Mouse (Mus musculus) hindbrain, embryonic 11.5 days (tissue): ENCODE measurements around the gene Phf11a. TPM values are rescaled to one million over a fixed set of nuclear protein-coding genes. Genes with fewer than 3 reads are reported as not detected.
"Not testable (repeated sequence)": the region's sequence is repeated elsewhere in the genome, so short reads cannot be mapped to it uniquely, and the experiment has no call there.

Source experiments
- ATAC-seq: fragments of 200-750 bp; cut with Nextera tagmentation; 2 replicates; pipeline ENCODE4 v1.8.0; 2017; ENCODE audit warnings: mild to moderate bottlenecking, moderate TSS enrichment, moderate library complexity; ENCODE audit not compliant: low FRiP score
- DNase-seq: peaks from one replicate; pipeline ENCODE4 v3.0.0-alpha.2; 2015; ENCODE audit warnings: low spot score
- H3K27ac ChIP-seq: fragments of 300-500 bp; sonication (generic); 2 replicates; pipeline ENCODE4 v1.5.1; 2014; ENCODE audit warnings: mild to moderate bottlenecking, low read depth, low read length
- H3K27me3 ChIP-seq: fragments of 300-500 bp; sonication (generic); 2 replicates; pipeline ENCODE4 v1.6.1; 2014; ENCODE audit warnings: mild to moderate bottlenecking, low read length, moderate library complexity, mixed read lengths; ENCODE audit not compliant: control insufficient read depth, insufficient read depth
- H3K36me3 ChIP-seq: fragments of 300-500 bp; sonication (generic); 2 replicates; pipeline ENCODE4 v1.6.1; 2014; ENCODE audit warnings: mild to moderate bottlenecking, low read length, moderate library complexity, mixed read lengths; ENCODE audit not compliant: control insufficient read depth, insufficient read depth
- H3K4me1 ChIP-seq: fragments of 300-500 bp; sonication (generic); replicated peaks from 2 replicates; pipeline ENCODE4 v1.6.1; 2014; ENCODE audit warnings: low read length, mixed read lengths; ENCODE audit not compliant: control insufficient read depth, insufficient read depth
- H3K4me2 ChIP-seq: fragments of 300-500 bp; sonication (generic); replicated peaks from 2 replicates; pipeline ENCODE4 v1.6.1; 2014; ENCODE audit warnings: mild to moderate bottlenecking, low read depth, low read length
- H3K4me3 ChIP-seq: fragments of 300-500 bp; sonication (generic); 2 replicates; pipeline ENCODE4 v1.5.1; 2014; ENCODE audit warnings: low read depth, low read length
- H3K9ac ChIP-seq: fragments of 300-500 bp; sonication (generic); 2 replicates; pipeline ENCODE4 v1.6.1; 2014; ENCODE audit warnings: low read depth, low read length
- H3K9me3 ChIP-seq: fragments of 300-500 bp; sonication (generic); 2 replicates; pipeline ENCODE4 v1.6.1; 2016; ENCODE audit warnings: low read length; ENCODE audit not compliant: control insufficient read depth
- WGBS: fragments of 180-500 bp; shearing (Covaris S2); extraction: QIAGEN DNeasy Blood & Tissue Kit; methylation state at CpG from one replicate; pipeline ENCODE4 v1.1.7; 2014; 5-methylcytosine and 5-hydroxymethylcytosine counted together
- polyA plus RNA-seq: library from polyadenylated mRNA; unstranded; fragments of >200 nt; fragmentation: Nextera tagmentation; extraction: Ambion mirVana; gene quantifications from 2 replicates; pipeline ENCODE4 v1.2.1, GENCODE M21; 2014

Gene Phf11a
- polyA plus RNA-seq, 1 experiment from 2014 or later: not detected

- Histone ChIP-seq H3K9ac (no peak within 1 kb of the TSS), H3K27me3 (no peaks in the 10 kb centered on the region), H3K4me3 (no peak within 1 kb of the TSS), H3K4me2 (no peak within 1 kb of the TSS), H3K9me3 (no peaks in the 10 kb centered on the region), H3K27ac (no peak within 1 kb of the TSS), H3K36me3 (no peaks in the 10 kb centered on the region), H3K4me1 (no peaks in the 10 kb centered on the region)
- DNase-seq (no peak), ATAC-seq (no peak)
- 78% methylated on average over 3 of the region's 3 CpGs for WGBS
These were observed 37.3 kb downstream of the Phf11a start, which contains the start of gene Gm6904 for GRCm38 (mm10) chr14:59260056-59260455. Gene Gm6904 (minus strand): TSS chr14:59260216.

GRCm38 (mm10) chr14:59255861-59256260 lies 41.5 kb downstream of the Phf11a start:
- ATAC-seq, DNase-seq, H3K4me2 ChIP-seq, H3K4me1 ChIP-seq, H3K36me3 ChIP-seq, H3K9me3 ChIP-seq, H3K27me3 ChIP-seq, H3K4me3 ChIP-seq, H3K9ac ChIP-seq, H3K27ac ChIP-seq: not testable (repeated sequence)
- 89% methylated on average over 1 of the region's 1 CpGs for WGBS

- not testable (repeated sequence) for H3K9me3 ChIP-seq, H3K4me2 ChIP-seq, DNase-seq, H3K27ac ChIP-seq, H3K4me1 ChIP-seq, H3K27me3 ChIP-seq, H3K4me3 ChIP-seq, H3K9ac ChIP-seq, ATAC-seq, H3K36me3 ChIP-seq
- 68% methylated on average over 5 of the region's 5 CpGs for WGBS
These were observed 47.0 kb downstream of the Phf11a start for GRCm38 (mm10) chr14:59250350-59250749.

GRCm38 (mm10) chr14:59233635-59234034 lies 63.7 kb downstream of the Phf11a start:
- H3K4me1 ChIP-seq: no peaks in the 10 kb centered on the region
- DNase-seq (no peak), ATAC-seq (no peak)
- H3K36me3 ChIP-seq: peaks cover 16% of the 10 kb centered on the region; the same call in 1 of the 2 replicates
- no peak overlapping the region for H3K4me3 ChIP-seq
- 93% methylated on average over 9 of the region's 9 CpGs for WGBS
- H3K9me3 ChIP-seq: no peaks in the 10 kb centered on the region
- no peak overlapping the region for H3K27ac ChIP-seq
- H3K27me3 ChIP-seq: no peaks in the 10 kb centered on the region
- H3K4me2 ChIP-seq: no peak overlapping the region
- H3K9ac ChIP-seq: no peak overlapping the region

GRCm38 (mm10) chr14:59232003-59232402 lies 65.3 kb downstream of the Phf11a start:
- no peaks in the 10 kb centered on the region for H3K9me3 ChIP-seq
- no peaks in the 10 kb centered on the region for H3K4me1 ChIP-seq
- DNase-seq (no peak), ATAC-seq (no peak)
- H3K4me3 ChIP-seq: no peak overlapping the region
- no peak overlapping the region for H3K9ac ChIP-seq
- H3K4me2 ChIP-seq: no peak overlapping the region
- 73% methylated on average over 5 of the region's 5 CpGs for WGBS
- H3K36me3 ChIP-seq: peaks cover 18% of the 10 kb centered on the region; the same call in 1 of the 2 replicates
- H3K27ac ChIP-seq: no peak overlapping the region
- H3K27me3 ChIP-seq: no peaks in the 10 kb centered on the region

- no peak overlapping the region for H3K4me2 ChIP-seq
- no peaks in the 10 kb centered on the region for H3K4me1 ChIP-seq
- WGBS: 92% methylated on average over 21 of the region's 21 CpGs
- no peaks in the 10 kb centered on the region for H3K27me3 ChIP-seq
- H3K9ac ChIP-seq: no peak overlapping the region
- ATAC-seq (no peak), DNase-seq (no peak)
- peaks cover 16% of the 10 kb centered on the region; the same call in 1 of the 2 replicates for H3K36me3 ChIP-seq
- H3K4me3 ChIP-seq: no peak overlapping the region
- no peak overlapping the region for H3K27ac ChIP-seq
- H3K9me3 ChIP-seq: no peaks in the 10 kb centered on the region
These were observed 66.9 kb downstream of the Phf11a start for GRCm38 (mm10) chr14:59230331-59230966.

- DNase-seq (no peak), ATAC-seq (no peak)
- 92% methylated on average over 3 of the region's 3 CpGs for WGBS
- H3K4me1 ChIP-seq: no peaks in the 10 kb centered on the region
- H3K27ac ChIP-seq: no peak overlapping the region
- H3K4me2 ChIP-seq: no peak overlapping the region
- no peak overlapping the region for H3K9ac ChIP-seq
- H3K36me3 ChIP-seq: peaks cover 16% of the 10 kb centered on the region; the same call in 1 of the 2 replicates
- no peak overlapping the region for H3K4me3 ChIP-seq
- H3K27me3 ChIP-seq: no peaks in the 10 kb centered on the region
- no peaks in the 10 kb centered on the region for H3K9me3 ChIP-seq
These were observed 67.5 kb downstream of the Phf11a start for GRCm38 (mm10) chr14:59229822-59230221.

Other genes starting within 250 kb of the Phf11a start
- gene 1700129C05Rik, start 154.6 kb downstream of the Phf11a start, polyA plus RNA-seq: not detected in 2 replicates
- not detected in 2 replicates for gene Gm5142, start 118.8 kb downstream of the Phf11a start, polyA plus RNA-seq
- gene Rcbtb1, start 96.3 kb downstream of the Phf11a start, polyA plus RNA-seq: 103 and 107 TPM in 2 replicates
- gene Gm6904, start 37.3 kb downstream of the Phf11a start, polyA plus RNA-seq: 0.17 TPM in 1 of 2 replicates, not detected in the other
- gene Phf11b, start 43.8 kb upstream of the Phf11a start, polyA plus RNA-seq: 0.15 and 0.48 TPM in 2 replicates
- gene Phf11d, start 67.9 kb upstream of the Phf11a start, polyA plus RNA-seq: 0.15 and 0.32 TPM in 2 replicates
- gene Phf11c, start 97.9 kb upstream of the Phf11a start, polyA plus RNA-seq: 0.77 and 0.81 TPM in 2 replicates
- 9.8 and 10.6 TPM in 2 replicates for gene Setdb2, start 143.4 kb upstream of the Phf11a start, polyA plus RNA-seq
- 47.0 and 47.7 TPM in 2 replicates for gene Cab39l, start 143.4 kb upstream of the Phf11a start, polyA plus RNA-seq